Mouse (Mus musculus) limb, embryonic 14.5 days (tissue): ENCODE results near the gene Cdk5rap3. TPM values are rescaled to one million over a fixed set of nuclear protein-coding genes. Genes with fewer than 3 reads are reported as not detected.

ENCODE experiments used
- ATAC-seq: fragments of 200-750 bp; cut with Nextera tagmentation; 2 replicates; pipeline ENCODE4 v1.8.0; 2017; ENCODE audit warnings: low read depth, moderate number of reproducible peaks, moderate TSS enrichment; ENCODE audit not compliant: low FRiP score
- DNase-seq: peaks from one replicate; pipeline ENCODE4 v3.0.0-alpha.2; 2015; ENCODE audit warnings: low spot score
- H3K27ac ChIP-seq: fragments of 300-500 bp; sonication (generic); replicated peaks from 2 replicates; pipeline ENCODE4 v1.5.1; 2014; ENCODE audit warnings: low read depth, mild to moderate bottlenecking, low read length, moderate library complexity, mixed read lengths
- H3K27me3 ChIP-seq: fragments of 300-500 bp; sonication (generic); 2 replicates; pipeline ENCODE4 v1.6.1; 2014; ENCODE audit warnings: low read length, mixed read lengths; ENCODE audit not compliant: control insufficient read depth, insufficient read depth
- H3K36me3 ChIP-seq: fragments of 300-500 bp; sonication (generic); 2 replicates; pipeline ENCODE4 v1.6.1; 2014; ENCODE audit warnings: mild to moderate bottlenecking, low read length, moderate library complexity, mixed read lengths; ENCODE audit not compliant: control insufficient read depth, insufficient read depth
- H3K4me1 ChIP-seq: fragments of 300-500 bp; sonication (generic); 2 replicates; pipeline ENCODE4 v1.6.1; 2014; ENCODE audit warnings: antibody characterized with exemption, low read length, mixed read lengths; ENCODE audit not compliant: control insufficient read depth, insufficient read depth
- H3K4me2 ChIP-seq: fragments of 300-500 bp; sonication (generic); replicated peaks from 2 replicates; pipeline ENCODE4 v1.6.1; 2014; ENCODE audit warnings: low read depth, mild to moderate bottlenecking, low read length, moderate library complexity; ENCODE audit not compliant: severe bottlenecking
- H3K4me3 ChIP-seq: fragments of 300-500 bp; sonication (generic); replicated peaks from 2 replicates; pipeline ENCODE4 v1.5.1; 2014; ENCODE audit warnings: low read length
- H3K9ac ChIP-seq: fragments of 300-500 bp; sonication (generic); 2 replicates; pipeline ENCODE4 v1.6.1; 2014; ENCODE audit warnings: mild to moderate bottlenecking, low read depth, low read length, moderate library complexity; ENCODE audit not compliant: severe bottlenecking
- H3K9me3 ChIP-seq: fragments of 300-500 bp; sonication (generic); 2 replicates; pipeline ENCODE4 v1.6.1; 2016; ENCODE audit warnings: low read length; ENCODE audit not compliant: control insufficient read depth
- POLR2A ChIP-seq: fragments of 200-500 bp; IDR thresholded peaks from 2 replicates; pipeline ENCODE4 v1.8.0; 2012; ENCODE audit warnings: inconsistent platforms, mild to moderate bottlenecking, moderate library complexity, borderline replicate concordance; ENCODE audit not compliant: insufficient read depth, insufficient read length; ENCODE audit errors: extremely low read depth
- WGBS: fragments of 180-500 bp; shearing (Covaris S2); extraction: QIAGEN DNeasy Blood & Tissue Kit; methylation state at CpG from one replicate; pipeline ENCODE4 v1.1.7; 2014; 5-methylcytosine and 5-hydroxymethylcytosine counted together
- polyA plus RNA-seq, 2 experiments: library from polyadenylated mRNA; depleted of rRNA in 1 of 2; stranded (reverse) in 1 of 2; unstranded in 1 of 2; fragments of >200 nt; fragmentation: Nextera tagmentation in 1 of 2; extraction: Ambion mirVana in 1 of 2; gene quantifications; 2 replicates each; pipeline versions ENCODE4 v1.2.1 to v1.2.3; 2012 to 2014

Cdk5rap3 gene
- polyA plus RNA-seq, 2 experiments: 74.5 to 79.6 TPM

- ATAC-seq: no peak
- 77% methylated on average over 5 of the region's 5 CpGs for WGBS
- peaks cover 20% of the 10 kb centered on the region for H3K27me3 ChIP-seq
These were observed 10.3 kb upstream of the Cdk5rap3 start for GRCm38 (mm10) chr11:96926587-96926986.

GRCm38 (mm10) chr11:96925469-96926148 is 9.3 kb upstream of the Cdk5rap3 start:
- no peaks in the 10 kb centered on the region for H3K36me3 ChIP-seq
- no peaks in the 10 kb centered on the region for H3K9me3 ChIP-seq
- H3K4me2 ChIP-seq: no peak overlapping the region
- H3K27ac ChIP-seq: no peak overlapping the region
- no peak overlapping the region for H3K4me3 ChIP-seq
- no peaks in the 10 kb centered on the region for H3K4me1 ChIP-seq
- TF ChIP-seq POLR2A: no peak
- H3K27me3 ChIP-seq: peaks cover 20% of the 10 kb centered on the region
- ATAC-seq (no peak), DNase-seq (no peak)
- H3K9ac ChIP-seq: no peak overlapping the region
- 82% methylated on average over 12 of the region's 12 CpGs for WGBS

More at GRCm38 (mm10) chr11:96926587-96926986, 10.3 kb upstream of the Cdk5rap3 start:
- no peak overlapping the region for H3K9ac ChIP-seq
- H3K27ac ChIP-seq: no peak overlapping the region
- peaks cover under 1% of the 10 kb centered on the region; the same call in 1 of the 2 replicates for H3K4me1 ChIP-seq
- no peak for DNase-seq
- no peak overlapping the region for H3K4me3 ChIP-seq
- TF ChIP-seq POLR2A: no peak
- no peak overlapping the region for H3K4me2 ChIP-seq
- no peaks in the 10 kb centered on the region for H3K36me3 ChIP-seq
- H3K9me3 ChIP-seq: no peaks in the 10 kb centered on the region

- no peak for DNase-seq
- no peaks in the 10 kb centered on the region for H3K4me1 ChIP-seq
- H3K27me3 ChIP-seq: peaks cover 20% of the 10 kb centered on the region
- H3K9ac ChIP-seq: no peak overlapping the region
- H3K4me3 ChIP-seq: no peak overlapping the region
- H3K9me3 ChIP-seq: no peaks in the 10 kb centered on the region
- no peak overlapping the region for H3K4me2 ChIP-seq
- no peak overlapping the region for H3K27ac ChIP-seq
- WGBS: 80% methylated on average over 11 of the region's 11 CpGs
- H3K36me3 ChIP-seq: no peaks in the 10 kb centered on the region
- no peak for ATAC-seq
- TF ChIP-seq POLR2A: no peak
These were observed 8.6 kb upstream of the Cdk5rap3 start for GRCm38 (mm10) chr11:96924861-96925260.

GRCm38 (mm10) chr11:96919003-96919402 is 2.7 kb upstream of the Cdk5rap3 start:
- TF ChIP-seq POLR2A: no peak
- H3K4me3 ChIP-seq: no peak overlapping the region
- DNase-seq (no peak), ATAC-seq (no peak)
- H3K9ac ChIP-seq: no peak overlapping the region
- H3K36me3 ChIP-seq: no peaks in the 10 kb centered on the region
- peaks cover 9% of the 10 kb centered on the region for H3K4me1 ChIP-seq
- H3K4me2 ChIP-seq: no peak overlapping the region
- H3K27me3 ChIP-seq: no peaks in the 10 kb centered on the region
- H3K9me3 ChIP-seq: no peaks in the 10 kb centered on the region
- WGBS: 45% methylated on average over 6 of the region's 6 CpGs
- H3K27ac ChIP-seq: no peak overlapping the region

- no peak for ATAC-seq
- no peak for TF ChIP-seq POLR2A
- DNase-seq: no peak
- WGBS: 84% methylated on average over 6 of the region's 6 CpGs
- Histone ChIP-seq H3K36me3 (peaks cover 7% of the 10 kb centered on the region; the same call in 1 of the 2 replicates), H3K9ac (no peak overlapping the region), H3K4me2 (no peak overlapping the region), H3K4me3 (no peak overlapping the region), H3K27me3 (no peaks in the 10 kb centered on the region), H3K9me3 (no peaks in the 10 kb centered on the region), H3K4me1 (peaks cover 9% of the 10 kb centered on the region), H3K27ac (no peak overlapping the region)
These were observed 1.1 kb upstream of the Cdk5rap3 start for GRCm38 (mm10) chr11:96917415-96917814.
